Mouse (Mus musculus): ENCODE data around the gene B4galnt3.

B4galnt3 gene

GRCm38 (mm10) chr6:120154526-120155309, 139.6 kb downstream of the B4galnt3 start:
- in situ Hi-C loops (cut with MboI, MseI): no loop called here

All from regulatory T cell (primary cell).